Mouse (Mus musculus): ENCODE results near the gene Olfr1022. TPM values are rescaled to one million over a fixed set of nuclear protein-coding genes. Genes with fewer than 3 reads are reported as not detected.

The Olfr1022 gene
- polyA plus RNA-seq (2015; fragmentation: Nextera tagmentation; extraction: Ambion mirVana) = not detected in 2 replicates

GRCm38 (mm10) chr2:85868294-85868693 is at the start of gene Olfr1022:
TSS of gene Olfr1022 (plus strand) at chr2:85868594.

GRCm38 (mm10) chr2:85845383-85845782 is 23.0 kb upstream of the Olfr1022 start, which contains the start of gene Olfr1019:
TSS of gene Olfr1019 (minus strand) at chr2:85845483.

GRCm38 (mm10) chr2:85846730-85847129 is 21.7 kb upstream of the Olfr1022 start, which contains the start of gene Olfr1020:
TSS of gene Olfr1020 (plus strand) at chr2:85847030.

GRCm38 (mm10) chr2:85885340-85885739 is 16.9 kb downstream of the Olfr1022 start, which contains the start of gene Olfr1023:
TSS of gene Olfr1023 (plus strand) at chr2:85885640.

GRCm38 (mm10) chr2:85904952-85905351 is 36.6 kb downstream of the Olfr1022 start, which contains the start of gene Olfr1024:
TSS of gene Olfr1024 (minus strand) at chr2:85905052.

GRCm38 (mm10) chr2:85914893-85915292 is 46.5 kb downstream of the Olfr1022 start, which contains the start of gene Olfr1025-ps1:
TSS of gene Olfr1025-ps1 (plus strand) at chr2:85915193.

Other genes starting within 250 kb of the Olfr1022 start
- not detected in 2 replicates for gene Olfr1002, start 217.9 kb upstream of the Olfr1022 start, polyA plus RNA-seq (2015; fragmentation: Nextera tagmentation; extraction: Ambion mirVana)
- gene Olfr154, start 204.1 kb upstream of the Olfr1022 start, polyA plus RNA-seq (2015; fragmentation: Nextera tagmentation; extraction: Ambion mirVana) = not detected in 2 replicates
- not detected in 2 replicates for gene Olfr1006, start 189.8 kb upstream of the Olfr1022 start, polyA plus RNA-seq (2015; fragmentation: Nextera tagmentation; extraction: Ambion mirVana)
- not detected in 2 replicates for gene Olfr1008, start 179.2 kb upstream of the Olfr1022 start, polyA plus RNA-seq (2015; fragmentation: Nextera tagmentation; extraction: Ambion mirVana)
- not detected in 2 replicates for gene Olfr1009, start 153.2 kb upstream of the Olfr1022 start, polyA plus RNA-seq (2015; fragmentation: Nextera tagmentation; extraction: Ambion mirVana)
- not detected in 2 replicates for gene Olfr1012, start 105.8 kb upstream of the Olfr1022 start, polyA plus RNA-seq (2015; fragmentation: Nextera tagmentation; extraction: Ambion mirVana)
- gene Olfr1013, start 101.5 kb upstream of the Olfr1022 start, polyA plus RNA-seq (2015; fragmentation: Nextera tagmentation; extraction: Ambion mirVana) = not detected in 2 replicates
- gene Olfr1014, start 95.9 kb upstream of the Olfr1022 start, polyA plus RNA-seq (2015; fragmentation: Nextera tagmentation; extraction: Ambion mirVana) = not detected in 2 replicates
- gene Olfr1015, start 86.6 kb upstream of the Olfr1022 start, polyA plus RNA-seq (2015; fragmentation: Nextera tagmentation; extraction: Ambion mirVana) = not detected in 2 replicates
- not detected in 2 replicates for gene Olfr1016, start 66.0 kb upstream of the Olfr1022 start, polyA plus RNA-seq (2015; fragmentation: Nextera tagmentation; extraction: Ambion mirVana)
- not detected in 2 replicates for gene Olfr1018, start 50.1 kb upstream of the Olfr1022 start, polyA plus RNA-seq (2015; fragmentation: Nextera tagmentation; extraction: Ambion mirVana)
- not detected in 2 replicates for gene Olfr1019, start 23.1 kb upstream of the Olfr1022 start, polyA plus RNA-seq (2015; fragmentation: Nextera tagmentation; extraction: Ambion mirVana)
- not detected in 2 replicates for gene Olfr1020, start 21.6 kb upstream of the Olfr1022 start, polyA plus RNA-seq (2015; fragmentation: Nextera tagmentation; extraction: Ambion mirVana)
- not detected in 2 replicates for gene Olfr1023, start 17.0 kb downstream of the Olfr1022 start, polyA plus RNA-seq (2015; fragmentation: Nextera tagmentation; extraction: Ambion mirVana)
- not detected in 2 replicates for gene Olfr1024, start 36.5 kb downstream of the Olfr1022 start, polyA plus RNA-seq (2015; fragmentation: Nextera tagmentation; extraction: Ambion mirVana)
- not detected in 2 replicates for gene Olfr1025-ps1, start 46.6 kb downstream of the Olfr1022 start, polyA plus RNA-seq (2015; fragmentation: Nextera tagmentation; extraction: Ambion mirVana)
- gene Olfr1026, start 53.0 kb downstream of the Olfr1022 start, polyA plus RNA-seq (2015; fragmentation: Nextera tagmentation; extraction: Ambion mirVana) = not detected in 2 replicates
- not detected in 2 replicates for gene Olfr1028, start 81.8 kb downstream of the Olfr1022 start, polyA plus RNA-seq (2015; fragmentation: Nextera tagmentation; extraction: Ambion mirVana)
- gene Olfr1029, start 105.3 kb downstream of the Olfr1022 start, polyA plus RNA-seq (2015; fragmentation: Nextera tagmentation; extraction: Ambion mirVana) = not detected in 2 replicates
- gene Olfr1030, start 110.7 kb downstream of the Olfr1022 start, polyA plus RNA-seq (2015; fragmentation: Nextera tagmentation; extraction: Ambion mirVana) = not detected in 2 replicates
- gene Olfr1031, start 121.7 kb downstream of the Olfr1022 start, polyA plus RNA-seq (2015; fragmentation: Nextera tagmentation; extraction: Ambion mirVana) = not detected in 2 replicates
- gene Olfr1032, start 136.9 kb downstream of the Olfr1022 start, polyA plus RNA-seq (2015; fragmentation: Nextera tagmentation; extraction: Ambion mirVana) = not detected in 2 replicates
- gene Olfr1033, start 152.0 kb downstream of the Olfr1022 start, polyA plus RNA-seq (2015; fragmentation: Nextera tagmentation; extraction: Ambion mirVana) = 1.1 and 1.4 TPM in 2 replicates
- not detected in 2 replicates for gene Olfr1034, start 177.3 kb downstream of the Olfr1022 start, polyA plus RNA-seq (2015; fragmentation: Nextera tagmentation; extraction: Ambion mirVana)
- not detected in 2 replicates for gene Olfr1036, start 205.4 kb downstream of the Olfr1022 start, polyA plus RNA-seq (2015; fragmentation: Nextera tagmentation; extraction: Ambion mirVana)
- gene Olfr1037, start 218.8 kb downstream of the Olfr1022 start, polyA plus RNA-seq (2015; fragmentation: Nextera tagmentation; extraction: Ambion mirVana) = not detected in 2 replicates